Mouse (Mus musculus) heart, postnatal 0 days (tissue): ENCODE results near the gene Ccn6.

Experiments used
- CTCF ChIP-seq: IDR thresholded peaks from 2 replicates; pipeline ENCODE4 v1.5.1; 2016; ENCODE audit warnings: antibody characterized with exemption, control low read depth, low read depth
- EP300 ChIP-seq: IDR thresholded peaks from 2 replicates; pipeline ENCODE4 v1.6.1; 2016; ENCODE audit warnings: antibody characterized with exemption, low read depth

DNA sequence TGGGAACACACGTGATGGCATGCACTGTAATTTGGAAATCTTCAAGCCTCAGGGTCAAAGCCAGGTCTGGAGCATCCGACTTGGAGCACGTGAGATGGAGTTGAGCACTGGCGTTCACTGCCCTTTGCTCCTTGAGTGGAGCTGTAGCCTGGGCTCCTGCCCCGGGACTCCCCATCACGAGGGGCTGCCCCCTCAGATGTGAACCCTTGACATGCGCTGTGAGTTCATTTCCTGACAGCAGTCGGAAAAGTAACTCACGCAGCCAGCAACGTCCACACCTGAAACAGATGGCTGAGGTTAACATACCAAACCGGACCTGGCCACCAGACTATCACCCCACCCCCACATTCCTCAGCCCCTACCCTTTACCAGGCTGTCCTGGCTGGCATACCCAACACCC, 4.0 kb upstream of the Ccn6 start:
- no peak for TF ChIP-seq EP300
- TF ChIP-seq CTCF: no peak
